ENCODE assay signal across 23 mouse cellular contexts in genomic region chr3:52982993-52983392, GRCm38 (mm10). TPM values are rescaled to one million over a fixed set of nuclear protein-coding genes. Genes with fewer than 3 reads are reported as not detected.
A peak's percentile ranks its signal among the peaks of the same experiment; 100 is the strongest.
DNase-seq lines count a peak whose midpoint lies in the region; ATAC-seq and TF ChIP-seq lines count a peak whose summit lies in the region.
"Had no signal": no experiment of that assay in that cellular context is flagged by ENCODE, and none has a peak within 500 bp of the region (broad histone marks: within the 10 kb centered on the region; RNA-seq: fewer than 3 reads in every experiment).

No protein-coding gene starts in this region.

- no peak for ATAC-seq in heart, embryonic 15.5 days (replicated peaks; ENCODE audit: insufficient number of reproducible peaks, insufficient read depth, low FRiP score, low read depth)
- ATAC-seq: activated CD4-positive, CD25-positive, alpha-beta regulatory T cell, adult 4 months; forebrain, embryonic 13.5 days; hindbrain, postnatal 0 days had no signal

- peaks cover 33% of the 10 kb centered on the region for H3K36me3 ChIP-seq in heart, embryonic 10.5 days
- peaks cover 30% of the 10 kb centered on the region for H3K36me3 ChIP-seq in heart, embryonic 15.5 days

- H3K4me1 ChIP-seq in heart, embryonic 10.5 days = peaks cover 25% of the 10 kb centered on the region
- H3K4me1 ChIP-seq in heart, embryonic 15.5 days (replicated peaks) = peaks cover 28% of the 10 kb centered on the region
- H3K4me1 ChIP-seq: embryonic facial prominence, embryonic 10.5 days; forebrain, embryonic 13.5 days; hindbrain, embryonic 12.5 days had no signal

- no peak for TF ChIP-seq CTCF in left cerebral cortex, adult 2 months (IDR thresholded peaks at IDR 0.05)

- no peaks in the 10 kb centered on the region for H3K27me3 ChIP-seq in heart, embryonic 10.5 days (ENCODE audit: insufficient read depth, poor library complexity, severe bottlenecking)
- H3K27me3 ChIP-seq in heart, embryonic 15.5 days = no peaks in the 10 kb centered on the region
- H3K27me3 ChIP-seq: CH12.LX; forebrain, embryonic 13.5 days; hindbrain, embryonic 12.5 days; Patski had no signal

- WGBS in heart, embryonic 10.5 days = 60% methylated on average over 10 of the region's 10 CpGs
- WGBS in heart, embryonic 15.5 days = 62% methylated on average over 10 of the region's 10 CpGs

- no peak overlapping the region for H3K9ac ChIP-seq in heart, embryonic 15.5 days
- H3K9ac ChIP-seq: forebrain, embryonic 13.5 days; forebrain, postnatal 0 days; hindbrain, embryonic 12.5 days had no signal

- no peak overlapping the region for H3K4me3 ChIP-seq in heart, embryonic 10.5 days
- no peak overlapping the region for H3K4me3 ChIP-seq in heart, embryonic 15.5 days
- no peak overlapping the region for H3K4me3 ChIP-seq in left cerebral cortex, adult 2 months
- H3K4me3 ChIP-seq: embryonic facial prominence, embryonic 10.5 days; forebrain, embryonic 13.5 days; hindbrain, embryonic 12.5 days had no signal

- H3K27ac ChIP-seq in heart, embryonic 10.5 days = peak overlapping the region; percentile 75
- H3K27ac ChIP-seq in heart, embryonic 15.5 days = peak overlapping the region; percentile 84
- peak overlapping the region; percentile 57; the same call in 1 of the 2 replicates for H3K27ac ChIP-seq in left cerebral cortex, adult 2 months
- H3K27ac ChIP-seq: embryonic facial prominence, embryonic 10.5 days; forebrain, embryonic 13.5 days; hindbrain, embryonic 12.5 days; hindbrain, postnatal 0 days had no signal

- intact Hi-C loops in left cerebral cortex, adult 2 months (cut with DNase I) = loop anchor here (10.0 kb wide), 1 partner anchor 1418 kb away; the partner anchor contains the start of gene Setd7
- intact Hi-C loops in left cerebral cortex, postnatal 36 days (cut with DNase I) = no loop called here

- no peaks in the 10 kb centered on the region for H3K9me3 ChIP-seq in heart, embryonic 10.5 days
- no peaks in the 10 kb centered on the region for H3K9me3 ChIP-seq in heart, embryonic 15.5 days (replicated peaks)
- H3K9me3 ChIP-seq: embryonic facial prominence, embryonic 10.5 days; forebrain, embryonic 13.5 days; hindbrain, embryonic 12.5 days had no signal

- peak; percentile 61 for DNase-seq in heart, embryonic 10.5 days (ENCODE audit: low spot score)
- DNase-seq in heart, adult 8-10 months (ENCODE audit: low spot score) = no peak
- DNase-seq in heart, postnatal 4 days = no peak
- DNase-seq in left cerebral cortex, adult 2 months (ENCODE audit: extremely low spot score in 1 of 2, low spot score in 2 of 2) = no peak
- no peak for DNase-seq in left cerebral cortex, postnatal 36 days (ENCODE audit: low spot score in 2 of 2)
- DNase-seq in cerebellum, adult 11-12 months = no peak
- DNase-seq: adrenal gland, postnatal 14 days; cerebellum, adult 18-20 months; cerebellum, adult 9-11 months; cerebellum, postnatal 36 days; forebrain, postnatal 0 days; gastrocnemius, postnatal 36 days; heart, postnatal 10 days; kidney, adult 11 months; kidney, adult 9 months had no signal

- no peak overlapping the region for H3K4me2 ChIP-seq in heart, embryonic 15.5 days
- H3K4me2 ChIP-seq: forebrain, embryonic 13.5 days; hindbrain, embryonic 12.5 days had no signal

RNA-seq across cellular contexts. Expression of gene Cog6, which starts 34.0 kb away (rescaled TPM):
- 45.0 and 57.7 TPM in 2 replicates for polyA plus RNA-seq in heart, embryonic 10.5 days (2016; fragmentation: Nextera tagmentation; extraction: Ambion mirVana)
- total RNA-seq in heart, adult 8-10 months (2022) = 10 to 100 TPM; 49.4 to 59.3 (median 54.4) TPM
- 51.6 and 52.6 TPM in 2 replicates for polyA plus RNA-seq in heart, embryonic 15.5 days (2015; fragmentation: Nextera tagmentation; extraction: Ambion mirVana)
- total RNA-seq in heart, postnatal 4 days (2021) = 10 to 100 TPM; 50.5 to 53.0 TPM
- total RNA-seq in left cerebral cortex, adult 2 months (2021) = 10 to 100 TPM; 41.9 to 46.7 TPM
- 10 to 100 TPM; 35.7 to 43.9 TPM for total RNA-seq in left cerebral cortex, postnatal 36 days (2021)

RNA-seq across cellular contexts. Expression of gene Lhfp, which starts 58.3 kb away (rescaled TPM):
- 50.8 and 65.4 TPM in 2 replicates for polyA plus RNA-seq in heart, embryonic 10.5 days (2016; fragmentation: Nextera tagmentation; extraction: Ambion mirVana)
- total RNA-seq in heart, adult 8-10 months (2022) = 10 to 100 TPM; 34.6 to 45.4 (median 37.2) TPM
- polyA plus RNA-seq in heart, embryonic 15.5 days (2015; fragmentation: Nextera tagmentation; extraction: Ambion mirVana) = 92.7 and 107 TPM in 2 replicates
- 10 to 100 TPM; 76.4 to 79.6 TPM for total RNA-seq in heart, postnatal 4 days (2021)
- 10 to 100 TPM; 32.9 to 34.4 TPM for total RNA-seq in left cerebral cortex, adult 2 months (2021)
- 10 to 100 TPM; 29.8 to 35.1 TPM for total RNA-seq in left cerebral cortex, postnatal 36 days (2021)
- total RNA-seq: CH12.LX had no signal
